Comparison of ENCODE assay signal across 24 mouse cellular contexts in the genomic region with DNA sequence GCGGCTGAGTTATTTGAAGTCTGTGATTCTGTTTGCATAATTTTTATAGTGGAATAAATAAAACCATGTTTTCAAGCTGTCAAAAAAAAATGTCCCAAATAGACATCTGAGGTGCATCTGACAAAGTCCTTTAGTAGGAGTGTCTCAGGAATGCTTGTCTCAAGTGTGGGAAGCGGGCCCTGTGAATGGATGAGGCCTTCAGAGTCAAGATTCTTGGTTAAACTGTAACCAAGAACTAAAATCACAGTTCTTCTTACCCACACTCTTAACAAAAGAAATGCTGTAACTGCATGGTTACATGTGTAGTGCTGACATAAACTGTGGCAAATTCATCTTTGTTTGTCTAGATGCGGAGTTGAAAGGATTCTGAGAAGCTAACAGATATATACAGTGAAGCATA.
"Had no signal": no experiment of that assay in that cellular context is flagged by ENCODE, and none has a peak within 500 bp of the region (broad histone marks: within the 10 kb centered on the region; RNA-seq: fewer than 3 reads in every experiment).

No protein-coding gene starts in this region.

- H3K9me3 ChIP-seq: heart, embryonic 10.5 days; heart, embryonic 12.5 days; hindbrain, embryonic 10.5 days; hindbrain, embryonic 12.5 days; limb, embryonic 13.5 days; limb, embryonic 15.5 days; liver, embryonic 12.5 days had no signal

- H3K4me1 ChIP-seq: heart, embryonic 10.5 days; heart, embryonic 12.5 days; hindbrain, embryonic 10.5 days; hindbrain, embryonic 12.5 days; limb, embryonic 13.5 days; limb, embryonic 15.5 days; liver, embryonic 12.5 days had no signal

- H3K4me3 ChIP-seq: gastrocnemius, adult 2 months; heart, embryonic 10.5 days; heart, embryonic 12.5 days; hindbrain, embryonic 10.5 days; hindbrain, embryonic 12.5 days; left cerebral cortex, adult 2 months; limb, embryonic 13.5 days; limb, embryonic 15.5 days; liver, embryonic 12.5 days had no signal

- H3K4me2 ChIP-seq: heart, embryonic 12.5 days; hindbrain, embryonic 12.5 days; hindbrain, embryonic 14.5 days; limb, embryonic 13.5 days; limb, embryonic 15.5 days; liver, embryonic 12.5 days had no signal

- H3K27me3 ChIP-seq: heart, embryonic 12.5 days; hindbrain, embryonic 12.5 days; limb, embryonic 13.5 days; limb, embryonic 15.5 days; liver, embryonic 12.5 days had no signal

- H3K9ac ChIP-seq: heart, embryonic 12.5 days; hindbrain, embryonic 12.5 days; hindbrain, embryonic 14.5 days; limb, embryonic 13.5 days; limb, embryonic 15.5 days; liver, embryonic 12.5 days; liver, embryonic 14.5 days had no signal

- DNase-seq: gastrocnemius, adult 2 months; gastrocnemius, postnatal 10 days; gastrocnemius, postnatal 25 days; heart, adult 18-20 months; heart, postnatal 10 days; heart, postnatal 4 days; kidney, adult 18-20 months; kidney, adult 8-10 months; kidney, postnatal 14 days; left cerebral cortex, postnatal 4 days had no signal

- H3K27ac ChIP-seq: gastrocnemius, adult 2 months; heart, embryonic 10.5 days; hindbrain, embryonic 10.5 days; hindbrain, embryonic 12.5 days; hindbrain, embryonic 14.5 days; kidney, postnatal 0 days; left cerebral cortex, adult 2 months; limb, embryonic 13.5 days; limb, embryonic 15.5 days; liver, embryonic 12.5 days; liver, embryonic 14.5 days had no signal

- ATAC-seq: hindbrain, embryonic 16.5 days; inflammation-experienced regulatory T-cells, adult 6 months; intestine, embryonic 16.5 days; liver, embryonic 12.5 days had no signal

- H3K36me3 ChIP-seq: heart, embryonic 10.5 days; heart, embryonic 12.5 days; hindbrain, embryonic 10.5 days; hindbrain, embryonic 12.5 days; limb, embryonic 13.5 days; limb, embryonic 15.5 days; liver, embryonic 12.5 days had no signal
